Mouse (Mus musculus) testis, adult 2 months (tissue): ENCODE results near the gene Slc2a6.

Source experiments
- CTCF ChIP-seq: fragments of 200-500 bp; IDR thresholded peaks from 2 replicates; pipeline ENCODE4 v1.5.1; 2012; ENCODE audit warnings: low read depth, mild to moderate bottlenecking, inconsistent platforms, low read length, moderate library complexity; ENCODE audit not compliant: control insufficient read depth, insufficient read depth, insufficient replicate concordance
- POLR2A ChIP-seq: fragments of 200-500 bp; IDR thresholded peaks from 2 replicates; pipeline ENCODE4 v1.6.1; 2012; ENCODE audit warnings: low read depth, mild to moderate bottlenecking, inconsistent platforms, low read length, moderate library complexity; ENCODE audit not compliant: control insufficient read depth

- no peak for TF ChIP-seq POLR2A
- TF ChIP-seq CTCF, result no peak
These were observed 29.8 kb downstream of the Slc2a6 start for GRCm38 (mm10) chr2:26997993-26998392.
